Mouse (Mus musculus) R1 (cell line): ENCODE data around the gene Olfr1076.
"Not testable (repeated sequence)": the region's sequence is repeated elsewhere in the genome, so short reads cannot be mapped to it uniquely, and the experiment has no call there.

ENCODE experiments used
- DNase-seq: peaks from one replicate; pipeline ENCODE4 v3.0.0-alpha.2; 2018; ENCODE audit warnings: low read depth, low spot score

Gene Olfr1076

GRCm38 (mm10) chr2:86508161-86508560 lies at the start of gene Olfr1076:
Olfr1076 (plus strand) TSS chr2:86508461.
- no peak for DNase-seq

GRCm38 (mm10) chr2:86460434-86460833 lies 47.8 kb upstream of the Olfr1076 start:
- no peak for DNase-seq

DNA sequence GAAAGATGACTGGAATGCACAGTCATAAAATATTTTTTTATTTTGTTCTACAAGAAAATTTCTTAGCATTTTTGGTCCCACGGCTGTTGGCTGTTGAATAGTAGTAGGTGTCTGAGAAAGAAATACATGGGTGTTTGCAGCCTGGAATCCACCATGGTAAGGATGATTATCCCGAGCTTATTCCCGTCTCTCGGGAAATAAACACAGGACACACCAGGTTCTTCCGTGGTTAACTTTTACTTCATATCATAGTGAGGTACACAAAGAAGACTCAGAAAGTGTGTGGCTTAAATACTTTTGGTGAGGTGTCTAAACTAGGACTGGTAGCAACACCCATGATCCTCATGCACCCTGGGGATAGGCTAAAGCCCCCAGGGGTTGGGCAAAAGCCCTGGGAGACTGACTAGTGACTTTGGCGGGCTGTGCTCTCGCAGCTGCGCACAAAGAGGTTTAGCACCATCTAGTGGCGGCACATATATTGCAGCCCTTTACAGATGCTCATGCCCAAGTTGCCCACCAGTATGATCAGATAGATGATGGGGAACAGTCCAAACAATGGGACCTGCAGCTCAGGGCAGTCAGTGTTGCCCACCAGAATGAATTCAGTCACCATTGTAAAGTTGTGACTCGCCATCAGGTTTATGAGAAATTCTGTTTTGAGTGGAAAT lies 43.7 kb upstream of the Olfr1076 start:
- DNase-seq, result peak; percentile 53

DNA sequence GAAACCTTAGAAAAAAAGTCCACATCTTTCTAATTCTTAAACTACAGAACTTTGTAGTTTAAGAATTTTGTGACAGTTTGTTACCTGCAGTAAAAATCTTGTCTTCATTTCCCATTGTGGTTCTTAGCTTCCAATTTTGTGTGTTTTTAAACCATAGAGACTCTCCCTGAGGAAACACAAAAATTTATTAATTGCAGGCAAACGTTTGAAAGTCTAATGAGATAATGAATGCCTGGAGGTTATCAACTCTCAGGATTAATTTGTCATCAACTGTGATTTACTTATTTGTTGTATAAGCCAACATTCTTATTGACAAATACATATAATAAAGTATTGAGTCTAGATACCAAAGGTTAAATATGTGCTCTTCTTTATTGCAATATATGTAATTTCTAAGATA lies 21.0 kb upstream of the Olfr1076 start, which contains the start of gene Olfr228:
Gene Olfr228 (minus strand): TSS at position 101 of the 400 bp plus-strand sequence.
- DNase-seq, result no peak

DNA sequence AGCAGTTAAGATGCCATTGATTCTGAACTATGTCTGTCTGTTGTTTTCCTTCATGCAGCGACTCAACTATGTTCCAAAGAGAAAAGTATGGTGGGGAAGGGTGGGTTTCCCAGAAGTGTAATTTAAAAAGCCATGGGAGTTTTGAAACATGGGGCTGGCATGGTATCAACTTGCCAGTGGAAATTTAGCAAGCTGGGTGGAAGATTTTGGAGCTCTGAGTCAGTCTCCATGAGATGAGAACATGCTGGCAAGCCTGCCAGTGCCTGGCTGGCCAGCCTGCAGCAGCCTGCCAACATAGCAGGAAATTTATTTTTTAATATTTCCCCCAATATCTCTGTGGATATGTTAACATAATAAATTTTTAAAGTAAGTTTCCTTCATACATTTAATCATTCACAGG lies 22.7 kb downstream of the Olfr1076 start:
- DNase-seq, result no peak

- no peak for DNase-seq
Observed at GRCm38 (mm10) chr2:86542380-86542779, 34.1 kb downstream of the Olfr1076 start, which contains the start of gene Olfr1079. Olfr1079 (minus strand) TSS chr2:86542480.

GRCm38 (mm10) chr2:86558135-86558534 lies 49.9 kb downstream of the Olfr1076 start, which contains the start of gene Olfr1080:
Olfr1080 (minus strand) TSS chr2:86558235.
- DNase-seq, result not testable (repeated sequence)
